Mouse (Mus musculus): ENCODE data around the gene Xbp1. TPM values are rescaled to one million over a fixed set of nuclear protein-coding genes. Genes with fewer than 3 reads are reported as not detected.
"Not testable (repeated sequence)": the region's sequence is repeated elsewhere in the genome, so short reads cannot be mapped to it uniquely, and the experiment has no call there.

The Xbp1 gene
- polyA plus RNA-seq, 1 experiment: 131 TPM

DNA sequence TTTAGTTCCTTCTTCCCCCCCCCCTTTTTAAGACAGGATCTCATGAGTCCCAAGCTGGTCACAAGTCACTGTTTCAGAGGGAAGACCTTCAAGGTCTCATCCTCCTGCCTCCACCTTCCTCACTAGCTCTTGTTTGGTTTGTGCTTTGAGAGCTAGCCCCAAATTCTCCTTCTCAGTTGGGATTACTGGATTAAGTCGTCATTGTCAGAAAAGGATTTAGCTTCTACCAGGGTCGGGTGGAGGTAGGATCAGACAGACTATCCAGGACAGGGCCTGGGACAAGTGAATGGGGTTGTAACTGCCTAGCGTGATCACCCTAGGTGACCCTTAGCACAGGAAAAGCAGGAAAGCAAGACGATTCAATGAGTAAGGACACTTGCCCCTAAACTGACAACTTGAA is 19.9 kb downstream of the Xbp1 start:
- Histone ChIP-seq H3K4me1 (ENCODE audit: control insufficient read depth, insufficient read depth, low read length) (peaks cover 15% of the 10 kb centered on the region), H3K4me3 (replicated peaks; ENCODE audit: extremely low read depth, low read depth, low read length) (no peak overlapping the region)
- no peak for DNase-seq
- WGBS: 39% methylated on average over 4 of the region's 4 CpGs
- TF ChIP-seq CTCF (IDR thresholded peaks at IDR 0.05; ENCODE audit: insufficient read depth, low read length) (no peak), POLR2A (IDR thresholded peaks at IDR 0.05; ENCODE audit: borderline replicate concordance, extremely low read depth, low read depth, low read length) (no peak)

DNA sequence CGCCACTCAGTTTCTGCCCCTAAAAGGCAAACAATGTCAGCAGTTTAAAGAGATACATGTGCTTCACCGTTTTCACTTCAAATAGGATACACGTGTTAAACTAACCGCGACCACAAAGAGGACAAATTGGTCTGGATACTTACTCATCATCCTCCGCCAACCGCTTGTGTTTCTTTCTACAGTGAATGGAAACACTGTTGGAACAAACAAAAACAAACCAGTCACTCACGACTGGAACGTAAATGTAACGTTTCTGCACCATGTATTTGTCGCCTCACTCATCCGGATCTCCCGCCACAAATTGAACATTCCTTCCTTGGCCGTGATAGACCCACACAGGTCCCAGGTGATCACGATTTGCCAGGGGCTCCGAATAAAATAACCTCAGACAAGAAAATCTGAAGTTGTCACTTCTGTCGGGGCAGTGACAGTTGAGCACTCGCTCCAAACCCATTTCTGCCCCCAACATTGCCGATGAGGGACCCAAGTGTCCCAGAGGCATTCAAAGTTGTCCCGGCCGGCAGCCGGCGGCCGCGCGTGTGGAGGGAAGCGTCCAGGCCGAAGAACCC is 20.9 kb downstream of the Xbp1 start:
- no peak for TF ChIP-seq CTCF (IDR thresholded peaks at IDR 0.05; ENCODE audit: insufficient read depth, low read length)
- TF ChIP-seq POLR2A (IDR thresholded peaks at IDR 0.05; ENCODE audit: borderline replicate concordance, extremely low read depth, low read depth, low read length): no peak
- under 1% methylated on average over 28 of the region's 28 CpGs for WGBS
- peak; percentile 50 for DNase-seq
- Histone ChIP-seq H3K4me1 (ENCODE audit: control insufficient read depth, insufficient read depth, low read length) (peaks cover 15% of the 10 kb centered on the region), H3K4me3 (replicated peaks; ENCODE audit: extremely low read depth, low read depth, low read length) (peak overlapping the region; percentile 96)

DNA sequence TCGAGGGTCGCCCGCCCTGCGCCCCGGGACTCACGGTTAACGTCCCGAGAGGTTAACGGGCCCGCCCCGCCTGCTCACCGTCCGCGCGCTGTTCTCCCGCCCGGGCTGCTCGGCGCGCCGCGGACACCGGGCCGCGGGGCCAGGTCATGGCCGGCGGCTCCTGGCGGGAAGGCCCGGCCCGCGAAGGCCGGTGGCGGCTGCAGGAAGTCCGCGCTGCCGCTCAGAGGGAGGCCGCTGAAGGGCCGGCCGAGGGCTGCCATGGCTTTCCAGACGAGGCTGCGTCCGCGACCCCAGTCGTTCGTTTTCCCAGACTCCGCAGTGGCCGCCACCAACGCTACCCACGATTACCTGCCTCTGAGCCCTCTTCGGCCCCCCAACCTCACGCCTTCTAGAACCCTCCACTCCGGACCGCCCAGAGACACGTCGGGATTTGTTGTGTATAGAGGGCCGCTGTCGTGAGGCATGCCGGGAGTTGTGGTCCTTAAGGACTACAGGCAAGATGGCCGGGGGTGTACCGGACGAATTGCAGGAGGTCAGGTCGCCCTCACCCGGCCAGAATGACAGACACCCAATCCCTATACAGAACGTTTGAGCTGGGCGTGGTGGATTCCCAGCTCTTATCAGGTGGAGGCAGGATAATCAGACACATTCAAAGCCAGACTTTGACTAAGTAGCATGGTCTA is 21.5 kb downstream of the Xbp1 start, which contains the start of gene Ccdc117:
TSS of gene Ccdc117 (minus strand) at position 389 of the 683 bp plus-strand sequence.
- DNase-seq: peak; percentile 91
- WGBS: under 1% methylated on average over 64 of the region's 65 CpGs
- H3K4me3 ChIP-seq (replicated peaks; ENCODE audit: extremely low read depth, low read depth, low read length): peak within 1 kb of the TSS; percentile 96
- TF ChIP-seq POLR2A (IDR thresholded peaks at IDR 0.05; ENCODE audit: borderline replicate concordance, extremely low read depth, low read depth, low read length) (peak; percentile 89; the same call in 1 of the 2 replicates), CTCF (IDR thresholded peaks at IDR 0.05; ENCODE audit: insufficient read depth, low read length) (peak; percentile 24; the same call in 1 of the 2 replicates)
- H3K4me1 ChIP-seq (ENCODE audit: control insufficient read depth, insufficient read depth, low read length): peaks cover 15% of the 10 kb centered on the region

DNA sequence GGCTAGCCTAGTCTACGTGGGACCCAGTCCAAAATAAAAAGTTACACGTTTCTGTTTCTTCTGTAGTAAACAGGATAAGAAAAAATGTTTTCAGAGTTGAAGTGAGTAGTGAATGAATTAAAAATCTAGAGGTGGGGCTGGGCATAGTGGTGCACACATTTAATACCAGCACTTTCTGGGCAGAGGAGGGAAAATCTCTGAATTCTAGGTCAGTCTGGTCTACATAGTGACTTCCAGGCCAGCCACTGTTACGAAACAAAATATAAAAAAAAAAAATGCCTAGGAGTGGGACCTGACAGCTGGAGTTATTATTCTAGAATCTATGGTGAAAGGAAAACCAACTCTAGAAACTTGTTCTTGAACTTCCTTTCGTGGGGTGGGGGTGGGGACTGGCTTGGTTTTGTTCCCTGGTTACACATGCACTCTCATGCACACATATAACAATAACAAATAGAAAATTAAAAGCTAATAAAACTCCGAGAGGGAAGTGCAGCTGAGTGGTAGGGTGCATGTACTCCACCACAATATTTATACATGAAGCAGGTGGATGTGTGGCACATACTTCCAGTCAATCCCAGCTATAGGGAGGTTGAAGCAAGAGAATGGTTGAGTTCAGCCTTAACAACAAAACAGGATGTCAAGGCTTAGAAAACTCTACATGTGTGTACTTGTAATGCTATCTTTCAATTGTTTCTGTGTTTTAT is 22.2 kb downstream of the Xbp1 start:
- no peak for TF ChIP-seq CTCF (IDR thresholded peaks at IDR 0.05; ENCODE audit: insufficient read depth, low read length)
- no peak for TF ChIP-seq POLR2A (IDR thresholded peaks at IDR 0.05; ENCODE audit: borderline replicate concordance, extremely low read depth, low read depth, low read length)
- 22% methylated on average over 5 of the region's 5 CpGs for WGBS
- DNase-seq: no peak
- Histone ChIP-seq H3K4me3 (replicated peaks; ENCODE audit: extremely low read depth, low read depth, low read length) (no peak overlapping the region), H3K4me1 (ENCODE audit: control insufficient read depth, insufficient read depth, low read length) (peaks cover 15% of the 10 kb centered on the region)

DNA sequence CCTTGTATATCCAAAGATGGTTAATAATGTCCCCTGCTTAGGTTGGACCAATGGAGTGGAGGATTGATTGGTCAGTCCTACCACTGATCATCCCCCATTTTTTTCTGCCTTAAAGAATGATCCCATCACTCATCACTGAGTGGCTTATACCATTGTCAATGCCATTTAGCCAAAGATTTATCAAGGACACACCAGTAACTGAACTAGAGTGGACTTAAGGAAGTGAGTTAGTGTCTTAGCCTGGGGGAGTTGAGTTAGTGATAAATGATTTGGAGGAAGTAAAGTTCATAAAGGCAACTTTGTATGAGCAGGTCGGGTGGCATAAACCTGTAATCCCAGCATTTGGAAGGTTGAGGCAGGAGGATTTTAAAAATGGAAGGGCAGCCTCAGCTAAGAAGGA is 22.8 kb downstream of the Xbp1 start:
- TF ChIP-seq POLR2A (IDR thresholded peaks at IDR 0.05; ENCODE audit: borderline replicate concordance, extremely low read depth, low read depth, low read length) (no peak), CTCF (IDR thresholded peaks at IDR 0.05; ENCODE audit: insufficient read depth, low read length) (no peak)
- WGBS: 64% methylated on average over 1 of the region's 1 CpGs
- H3K4me1 ChIP-seq (ENCODE audit: control insufficient read depth, insufficient read depth, low read length): peaks cover 15% of the 10 kb centered on the region
- no peak overlapping the region for H3K4me3 ChIP-seq (replicated peaks; ENCODE audit: extremely low read depth, low read depth, low read length)
- no peak for DNase-seq

DNA sequence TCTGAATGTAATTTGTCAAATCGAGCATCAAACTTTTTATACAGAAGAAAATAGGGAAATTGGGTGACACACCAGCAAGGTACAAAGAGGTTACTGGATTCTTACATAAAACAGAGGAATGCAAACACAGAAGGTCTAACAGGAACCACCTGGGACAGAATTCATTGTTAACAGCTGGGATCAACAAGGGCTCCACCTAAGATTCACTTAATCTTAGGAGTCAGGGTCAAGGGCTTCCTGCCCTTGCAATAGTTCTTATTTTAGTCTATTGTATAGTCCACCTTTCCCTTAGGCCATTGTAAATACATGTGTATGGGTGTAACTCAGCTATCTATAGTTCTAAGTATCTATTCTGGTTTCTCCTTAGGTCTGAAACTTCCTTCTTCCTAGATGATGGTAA is 24.2 kb downstream of the Xbp1 start:
- 75% methylated on average over 1 of the region's 1 CpGs for WGBS
- not testable (repeated sequence) for H3K4me3 ChIP-seq (replicated peaks; ENCODE audit: extremely low read depth, low read depth, low read length); DNase-seq
- peaks cover 12% of the 10 kb centered on the region for H3K4me1 ChIP-seq (ENCODE audit: control insufficient read depth, insufficient read depth, low read length)

DNA sequence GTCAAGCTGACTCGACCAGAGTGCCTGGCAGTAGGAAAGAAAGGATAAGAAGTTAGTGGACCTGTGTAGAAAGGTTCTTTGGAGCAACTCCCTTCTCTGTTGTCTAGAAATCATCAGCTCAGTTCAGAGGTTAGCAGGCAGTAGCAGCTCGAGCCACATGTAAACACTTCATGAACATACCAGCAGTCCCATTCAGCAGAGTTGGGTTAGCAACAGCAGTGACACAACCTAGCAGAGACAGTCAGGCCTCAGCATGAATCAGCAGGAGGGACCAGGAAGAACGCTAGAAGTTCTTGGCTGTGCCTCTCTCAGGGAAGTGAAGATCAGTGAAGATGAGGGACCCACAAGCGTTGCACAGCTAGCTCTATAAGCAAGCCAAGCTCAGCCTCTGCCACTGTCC is 25.0 kb downstream of the Xbp1 start:
- no peak overlapping the region for H3K4me3 ChIP-seq (replicated peaks; ENCODE audit: extremely low read depth, low read depth, low read length)
- H3K4me1 ChIP-seq (ENCODE audit: control insufficient read depth, insufficient read depth, low read length): peaks cover 10% of the 10 kb centered on the region
- no peak for DNase-seq
- TF ChIP-seq CTCF (IDR thresholded peaks at IDR 0.05; ENCODE audit: insufficient read depth, low read length) (no peak), POLR2A (IDR thresholded peaks at IDR 0.05; ENCODE audit: borderline replicate concordance, extremely low read depth, low read depth, low read length) (no peak)
- 54% methylated on average over 4 of the region's 4 CpGs for WGBS

DNA sequence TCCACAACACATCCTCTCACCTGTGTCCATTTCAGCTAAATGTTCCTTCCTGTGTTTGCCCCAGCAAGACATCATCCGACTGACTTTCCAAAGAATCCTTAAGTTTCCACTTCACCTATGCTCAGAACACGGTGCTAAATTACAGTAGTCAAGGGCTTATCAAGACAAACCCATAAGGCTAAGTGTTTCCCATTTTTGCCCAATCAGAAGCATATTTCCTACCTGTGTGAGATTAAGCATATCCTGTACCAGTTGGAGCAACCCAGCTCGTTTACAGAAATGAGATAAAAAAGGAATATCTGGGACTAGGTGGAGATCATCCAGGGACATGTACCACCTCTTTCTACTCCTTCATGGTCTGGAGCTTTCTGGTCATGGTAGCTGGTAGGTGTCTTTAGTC is 26.2 kb downstream of the Xbp1 start:
- Histone ChIP-seq H3K4me3 (replicated peaks; ENCODE audit: extremely low read depth, low read depth, low read length) (no peak overlapping the region), H3K4me1 (ENCODE audit: control insufficient read depth, insufficient read depth, low read length) (peaks cover 3% of the 10 kb centered on the region)
- WGBS: 65% methylated on average over 3 of the region's 3 CpGs
- no peak for DNase-seq
- TF ChIP-seq CTCF (IDR thresholded peaks at IDR 0.05; ENCODE audit: insufficient read depth, low read length) (no peak), POLR2A (IDR thresholded peaks at IDR 0.05; ENCODE audit: borderline replicate concordance, extremely low read depth, low read depth, low read length) (no peak)

DNA sequence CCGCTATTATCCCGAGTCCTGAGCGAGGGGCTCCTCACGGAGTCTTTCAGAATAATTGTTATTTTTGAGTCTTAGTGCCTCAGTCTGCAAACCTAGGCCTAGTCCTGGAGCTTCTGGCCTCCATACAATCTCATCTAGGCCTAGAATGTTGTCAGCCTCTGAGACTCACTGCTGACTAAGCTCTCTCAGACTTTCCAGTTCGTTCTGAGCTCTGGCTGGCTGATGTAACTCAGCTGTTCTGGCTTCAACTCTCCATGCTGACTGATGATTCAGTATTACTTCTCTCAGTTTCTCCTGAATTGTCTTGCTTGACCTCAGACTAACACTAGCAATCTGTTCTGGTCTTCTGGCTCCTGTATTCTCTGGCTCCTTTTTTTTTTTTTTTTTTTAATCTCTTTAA is 31.0 kb downstream of the Xbp1 start:
- 85% methylated on average over 5 of the region's 5 CpGs for WGBS
- TF ChIP-seq CTCF (IDR thresholded peaks at IDR 0.05; ENCODE audit: insufficient read depth, low read length) (no peak), POLR2A (IDR thresholded peaks at IDR 0.05; ENCODE audit: borderline replicate concordance, extremely low read depth, low read depth, low read length) (no peak)
- DNase-seq: no peak
- Histone ChIP-seq H3K4me3 (replicated peaks; ENCODE audit: extremely low read depth, low read depth, low read length) (no peak overlapping the region), H3K4me1 (ENCODE audit: control insufficient read depth, insufficient read depth, low read length) (no peaks in the 10 kb centered on the region)

DNA sequence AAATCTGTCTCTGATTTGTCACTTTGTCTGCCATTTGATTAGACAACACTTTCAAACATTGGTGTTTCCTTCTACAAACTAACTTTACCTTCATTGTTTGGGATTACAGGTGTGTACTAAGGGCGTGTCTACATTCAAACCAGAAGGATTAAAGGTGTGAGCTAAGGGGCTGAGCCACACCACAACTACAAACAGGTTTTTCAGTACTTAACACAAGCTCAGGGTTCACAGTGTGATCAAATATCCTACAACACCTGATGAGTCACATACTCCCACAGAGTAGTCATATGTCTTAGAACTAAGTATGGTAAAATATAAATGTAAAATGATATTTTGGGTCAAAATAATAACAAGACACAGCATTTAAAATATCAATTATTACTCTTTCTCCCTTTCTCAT is 31.5 kb downstream of the Xbp1 start:
- H3K4me3 ChIP-seq (replicated peaks; ENCODE audit: extremely low read depth, low read depth, low read length): no peak overlapping the region
- H3K4me1 ChIP-seq (ENCODE audit: control insufficient read depth, insufficient read depth, low read length): no peaks in the 10 kb centered on the region
- WGBS: 73% methylated on average over 1 of the region's 1 CpGs
- TF ChIP-seq POLR2A (IDR thresholded peaks at IDR 0.05; ENCODE audit: borderline replicate concordance, extremely low read depth, low read depth, low read length) (no peak), CTCF (IDR thresholded peaks at IDR 0.05; ENCODE audit: insufficient read depth, low read length) (no peak)
- no peak for DNase-seq
